Mouse (Mus musculus): ENCODE data around the gene Pik3c2b.
"Not testable (repeated sequence)": the region's sequence is repeated elsewhere in the genome, so short reads cannot be mapped to it uniquely, and the experiment has no call there.

Gene Pik3c2b

GRCm38 (mm10) chr1:133045011-133045860 lies at the start of gene Pik3c2b:
Gene Pik3c2b, plus strand, starts transcription at chr1:133045667.
- no peak for DNase-seq (ENCODE audit: low spot score)

GRCm38 (mm10) chr1:133000347-133000746 lies 45.1 kb upstream of the Pik3c2b start:
- no peak for DNase-seq (ENCODE audit: low spot score)

- DNase-seq (ENCODE audit: low spot score): no peak
Observed at GRCm38 (mm10) chr1:133006571-133006970, 38.9 kb upstream of the Pik3c2b start.

GRCm38 (mm10) chr1:133011955-133012841 lies 33.3 kb upstream of the Pik3c2b start:
- DNase-seq (ENCODE audit: low spot score): no peak

GRCm38 (mm10) chr1:133013331-133013730 lies 32.1 kb upstream of the Pik3c2b start:
- DNase-seq (ENCODE audit: low spot score): no peak

- no peak for DNase-seq (ENCODE audit: low spot score)
Observed at GRCm38 (mm10) chr1:133014196-133014595, 31.3 kb upstream of the Pik3c2b start.

GRCm38 (mm10) chr1:133016775-133017428 lies 28.6 kb upstream of the Pik3c2b start:
- DNase-seq (ENCODE audit: low spot score): no peak

GRCm38 (mm10) chr1:133018580-133018979 lies 26.9 kb upstream of the Pik3c2b start:
- DNase-seq (ENCODE audit: low spot score): no peak

- DNase-seq (ENCODE audit: low spot score): no peak
Observed at GRCm38 (mm10) chr1:133019312-133019711, 26.2 kb upstream of the Pik3c2b start.

- DNase-seq (ENCODE audit: low spot score): no peak
Observed at GRCm38 (mm10) chr1:133020137-133020894, 25.2 kb upstream of the Pik3c2b start.

- no peak for DNase-seq (ENCODE audit: low spot score)
Observed at GRCm38 (mm10) chr1:133021391-133021790, 24.1 kb upstream of the Pik3c2b start.

GRCm38 (mm10) chr1:133021971-133022370 lies 23.5 kb upstream of the Pik3c2b start:
- DNase-seq (ENCODE audit: low spot score): not testable (repeated sequence)

GRCm38 (mm10) chr1:133023723-133024122 lies 21.7 kb upstream of the Pik3c2b start:
- not testable (repeated sequence) for DNase-seq (ENCODE audit: low spot score)

GRCm38 (mm10) chr1:133024426-133024825 lies 21.0 kb upstream of the Pik3c2b start:
- DNase-seq (ENCODE audit: low spot score): no peak

- DNase-seq (ENCODE audit: low spot score): peak; percentile 78
Observed at GRCm38 (mm10) chr1:133025051-133025795, 20.2 kb upstream of the Pik3c2b start.

- DNase-seq (ENCODE audit: low spot score): not testable (repeated sequence)
Observed at GRCm38 (mm10) chr1:133025796-133026190, 19.7 kb upstream of the Pik3c2b start.

- DNase-seq (ENCODE audit: low spot score): no peak
Observed at GRCm38 (mm10) chr1:133027126-133027525, 18.3 kb upstream of the Pik3c2b start.

GRCm38 (mm10) chr1:133027980-133028379 lies 17.5 kb upstream of the Pik3c2b start:
- DNase-seq (ENCODE audit: low spot score): no peak

GRCm38 (mm10) chr1:133029744-133030143 lies 15.7 kb upstream of the Pik3c2b start:
- DNase-seq (ENCODE audit: low spot score): no peak

GRCm38 (mm10) chr1:133030461-133030860 lies 15.0 kb upstream of the Pik3c2b start, which contains the start of gene Mdm4:
Gene Mdm4, minus strand, starts transcription at chr1:133030561.
- no peak for DNase-seq (ENCODE audit: low spot score)

- no peak for DNase-seq (ENCODE audit: low spot score)
Observed at GRCm38 (mm10) chr1:133032981-133033315, 12.5 kb upstream of the Pik3c2b start.
